Mouse (Mus musculus): Measurements from ENCODE around the gene Tdp2.

DNA sequence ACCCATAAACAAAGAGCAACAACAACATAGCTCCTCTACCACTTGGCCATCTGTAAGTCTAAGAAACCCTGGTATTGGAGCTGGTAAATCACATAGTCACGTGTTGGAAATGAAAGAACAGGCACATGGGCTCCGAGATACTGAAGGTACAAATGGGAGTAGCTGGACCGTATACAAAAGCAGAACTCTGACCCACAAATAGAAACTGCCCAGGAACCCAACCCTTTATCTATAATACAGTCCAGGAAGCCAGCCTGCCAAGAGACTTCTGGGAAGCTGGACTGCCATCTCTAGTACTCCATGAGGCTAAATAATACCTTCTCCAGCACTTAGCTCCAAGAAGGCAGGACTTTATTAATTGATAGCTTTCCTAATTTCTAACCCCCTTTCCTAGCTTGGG is 21.1 kb downstream of the Tdp2 start:
- no peak for TF ChIP-seq MYC (IDR thresholded peaks at IDR 0.05; ENCODE audit: low read depth, low read length)
- TF ChIP-seq CTCF (conservative IDR thresholded peaks at IDR 0.05 in 1 of 2, IDR thresholded peaks at IDR 0.05 in 1 of 2; ENCODE audit: low read depth in 2 of 2, low read length in 2 of 2), result no peak
- TF ChIP-seq ZMIZ1 (IDR thresholded peaks at IDR 0.05; ENCODE audit: low read depth, low read length), result no peak
- TF ChIP-seq MAFK (IDR thresholded peaks at IDR 0.05; ENCODE audit: insufficient replicate concordance, low read length), result no peak
- TF ChIP-seq POLR2A (IDR thresholded peaks at IDR 0.05; ENCODE audit: low read depth, low read length), result no peak
- no peak for TF ChIP-seq KAT2A (IDR thresholded peaks at IDR 0.05; ENCODE audit: insufficient replicate concordance, low read length)
- TF ChIP-seq CHD2 (IDR thresholded peaks at IDR 0.05; ENCODE audit: low read length), result no peak
- no peak for TF ChIP-seq EP300 (IDR thresholded peaks at IDR 0.05; ENCODE audit: low read length)
- no peak for TF ChIP-seq ETS1 (conservative IDR thresholded peaks at IDR 0.05; ENCODE audit: low read depth, low read length)
- no peak for TF ChIP-seq PAX5 (IDR thresholded peaks at IDR 0.05; ENCODE audit: low read length)

Measured in CH12.LX (cell line).